In the genomic region with DNA sequence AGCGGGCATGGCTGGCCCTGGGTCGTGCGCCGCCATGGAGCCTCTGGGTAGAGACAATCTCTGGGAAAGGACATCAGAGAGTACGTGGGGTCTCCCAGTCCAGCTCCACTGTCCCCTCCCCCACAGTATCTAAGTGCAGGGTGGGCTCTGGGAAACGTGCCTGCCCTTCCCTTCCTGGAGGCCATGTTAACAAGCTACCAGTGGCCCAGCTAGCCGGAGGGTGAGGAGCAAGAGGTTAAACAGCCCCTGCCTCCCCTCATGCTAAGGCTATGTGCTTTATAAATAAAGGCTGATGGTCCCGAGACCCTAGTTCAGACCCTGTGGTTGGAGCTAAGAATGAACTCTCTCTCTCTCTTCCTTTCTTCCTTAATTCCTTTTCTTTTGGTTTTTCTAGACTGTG, we compare ENCODE assay signal across 10 mouse cellular contexts. TPM values are rescaled to one million over a fixed set of nuclear protein-coding genes. Genes with fewer than 3 reads are reported as not detected.
DNase-seq lines count a peak whose midpoint lies in the region; ATAC-seq lines count a peak whose summit lies in the region.
"Had no signal": no experiment of that assay in that cellular context is flagged by ENCODE, and none has a peak within 500 bp of the region (broad histone marks: within the 10 kb centered on the region; RNA-seq: fewer than 3 reads in every experiment).

No protein-coding gene starts in this region.

- H3K36me3 ChIP-seq in heart, embryonic 14.5 days (ENCODE audit: control insufficient read depth, insufficient read depth, low read length), result no peaks in the 10 kb centered on the region
- H3K36me3 ChIP-seq in lung, embryonic 15.5 days, result no peaks in the 10 kb centered on the region
- no peaks in the 10 kb centered on the region for H3K36me3 ChIP-seq in embryonic facial prominence, embryonic 12.5 days
- H3K36me3 ChIP-seq in liver, embryonic 12.5 days, result no peaks in the 10 kb centered on the region
- H3K36me3 ChIP-seq: hindbrain, embryonic 13.5 days had no signal

- 21% methylated on average over 8 of the region's 8 CpGs for WGBS in heart, embryonic 14.5 days
- 15% methylated on average over 8 of the region's 8 CpGs for WGBS in lung, embryonic 15.5 days
- 19% methylated on average over 8 of the region's 8 CpGs for WGBS in embryonic facial prominence, embryonic 12.5 days
- 16% methylated on average over 8 of the region's 8 CpGs for WGBS in liver, embryonic 12.5 days (ENCODE audit: insufficient replicate concordance)

- H3K27me3 ChIP-seq in heart, embryonic 14.5 days (ENCODE audit: control insufficient read depth, insufficient read depth, low read length), result peaks cover 76% of the 10 kb centered on the region
- peaks cover 81% of the 10 kb centered on the region for H3K27me3 ChIP-seq in lung, embryonic 15.5 days
- H3K27me3 ChIP-seq in embryonic facial prominence, embryonic 12.5 days, result peaks cover 77% of the 10 kb centered on the region
- peaks cover 80% of the 10 kb centered on the region for H3K27me3 ChIP-seq in liver, embryonic 12.5 days (replicated peaks)

- peaks cover 13 to 21% of the 10 kb centered on the region in 2 experiments; a peak in 3 of 4 replicates for H3K4me1 ChIP-seq in heart, embryonic 14.5 days (ENCODE audit: control insufficient read depth in 2 of 2, insufficient read depth in 2 of 2, low read length in 2 of 2)
- H3K4me1 ChIP-seq in lung, embryonic 15.5 days, result peaks cover 33% of the 10 kb centered on the region
- peaks cover 20% of the 10 kb centered on the region for H3K4me1 ChIP-seq in embryonic facial prominence, embryonic 12.5 days
- peaks cover 59% of the 10 kb centered on the region for H3K4me1 ChIP-seq in liver, embryonic 12.5 days

- H3K27ac ChIP-seq in heart, embryonic 14.5 days (replicated peaks in 1 of 2; ENCODE audit: control insufficient read depth in 1 of 2, insufficient read depth in 1 of 2, low read depth in 2 of 2, low read length in 2 of 2), result no peak overlapping the region
- H3K27ac ChIP-seq in lung, embryonic 15.5 days, result no peak overlapping the region
- no peak overlapping the region for H3K27ac ChIP-seq in embryonic facial prominence, embryonic 12.5 days
- no peak overlapping the region for H3K27ac ChIP-seq in liver, embryonic 12.5 days
- H3K27ac ChIP-seq: hindbrain, embryonic 13.5 days had no signal

- H3K4me2 ChIP-seq in heart, embryonic 14.5 days (ENCODE audit: low read length), result 0 out of 2 replicates have a peak overlapping the region, but pooled peaks have one; percentile 22
- peak overlapping the region; percentile 36; the same call in 1 of the 2 replicates for H3K4me2 ChIP-seq in lung, embryonic 15.5 days
- peak overlapping the region; percentile 18; the same call in 1 of the 2 replicates for H3K4me2 ChIP-seq in embryonic facial prominence, embryonic 12.5 days (replicated peaks)
- peak overlapping the region; percentile 36; the same call in 1 of the 2 replicates for H3K4me2 ChIP-seq in liver, embryonic 12.5 days
- H3K4me2 ChIP-seq: hindbrain, embryonic 13.5 days had no signal

- H3K9me3 ChIP-seq in heart, embryonic 14.5 days (ENCODE audit: control insufficient read depth, low read length), result no peaks in the 10 kb centered on the region
- H3K9me3 ChIP-seq in lung, embryonic 15.5 days, result no peaks in the 10 kb centered on the region
- H3K9me3 ChIP-seq in embryonic facial prominence, embryonic 12.5 days, result no peaks in the 10 kb centered on the region
- no peaks in the 10 kb centered on the region for H3K9me3 ChIP-seq in liver, embryonic 12.5 days (replicated peaks)
- H3K9me3 ChIP-seq: hindbrain, embryonic 13.5 days had no signal

- H3K4me3 ChIP-seq in heart, embryonic 14.5 days (ENCODE audit: control insufficient read depth in 1 of 2, insufficient read depth in 1 of 2, low read depth in 1 of 2, low read length in 2 of 2), result peak overlapping the region in 1 of 2 experiments; percentile 21; a peak in 1 of 4 replicates
- peak overlapping the region; percentile 10; the same call in 1 of the 2 replicates for H3K4me3 ChIP-seq in lung, embryonic 15.5 days
- H3K4me3 ChIP-seq in embryonic facial prominence, embryonic 12.5 days, result 0 out of 2 replicates have a peak overlapping the region, but pooled peaks have one; percentile 11
- no peak overlapping the region for H3K4me3 ChIP-seq in liver, embryonic 12.5 days
- H3K4me3 ChIP-seq: erythroblast, embryonic 14.5 days; hindbrain, embryonic 13.5 days had no signal

- intact Hi-C loops in left cerebral cortex, postnatal 14 days (cut with DNase I), result loop anchor here (10.0 kb wide), 1 partner anchor 187 kb away; no protein-coding TSS in a partner anchor

- no peak for DNase-seq in heart, adult 8-10 months (ENCODE audit: low spot score)
- DNase-seq in lung, adult 18-20 months, result no peak
- no peak for DNase-seq in urinary bladder, postnatal 10 days (ENCODE audit: low spot score)
- DNase-seq in left cerebral cortex, postnatal 14 days (ENCODE audit: low spot score in 2 of 2), result no peak

- no peak overlapping the region for H3K9ac ChIP-seq in heart, embryonic 14.5 days (ENCODE audit: low read length)
- H3K9ac ChIP-seq in lung, embryonic 15.5 days, result no peak overlapping the region
- no peak overlapping the region for H3K9ac ChIP-seq in embryonic facial prominence, embryonic 12.5 days
- no peak overlapping the region for H3K9ac ChIP-seq in liver, embryonic 12.5 days
- H3K9ac ChIP-seq: hindbrain, embryonic 13.5 days had no signal

- no peak for ATAC-seq in heart, embryonic 14.5 days (ENCODE audit: insufficient number of reproducible peaks, insufficient read depth, low FRiP score, low read depth)
- no peak for ATAC-seq in lung, embryonic 15.5 days (ENCODE audit: borderline replicate concordance, extremely low read depth, low FRiP score, low TSS enrichment)
- no peak for ATAC-seq in embryonic facial prominence, embryonic 12.5 days (ENCODE audit: insufficient number of reproducible peaks, insufficient read depth, low FRiP score, low TSS enrichment)
- no peak for ATAC-seq in liver, embryonic 12.5 days

RNA-seq across cellular contexts. Expression of a gene that starts 1.1 kb away (rescaled TPM):
- polyA plus RNA-seq in heart, embryonic 14.5 days (2014; fragmentation: Nextera tagmentation; extraction: Ambion mirVana), result 1.4 and 2.0 TPM in 2 replicates
- under 1 TPM in 1 of 4 experiments, not detected in 3; 0.41 TPM for total RNA-seq in heart, adult 8-10 months (2022)
- polyA plus RNA-seq in lung, embryonic 15.5 days (2015; fragmentation: Nextera tagmentation; extraction: Ambion mirVana), result 0.36 and 0.50 TPM in 2 replicates
- polyA plus RNA-seq in embryonic facial prominence, embryonic 12.5 days (2016; fragmentation: Nextera tagmentation; extraction: Ambion mirVana), result 0.38 and 0.52 TPM in 2 replicates
- polyA plus RNA-seq in liver, embryonic 12.5 days (2016; fragmentation: Nextera tagmentation; extraction: Ambion mirVana), result 2.0 and 2.2 TPM in 2 replicates
- total RNA-seq in left cerebral cortex, postnatal 14 days (2021), result 10 to 100 TPM; 15.1 to 18.7 TPM
